Mouse (Mus musculus): ENCODE results near the gene Vmn2r19.
"Not testable (repeated sequence)": the region's sequence is repeated elsewhere in the genome, so short reads cannot be mapped to it uniquely, and the experiment has no call there.

Gene Vmn2r19

DNA sequence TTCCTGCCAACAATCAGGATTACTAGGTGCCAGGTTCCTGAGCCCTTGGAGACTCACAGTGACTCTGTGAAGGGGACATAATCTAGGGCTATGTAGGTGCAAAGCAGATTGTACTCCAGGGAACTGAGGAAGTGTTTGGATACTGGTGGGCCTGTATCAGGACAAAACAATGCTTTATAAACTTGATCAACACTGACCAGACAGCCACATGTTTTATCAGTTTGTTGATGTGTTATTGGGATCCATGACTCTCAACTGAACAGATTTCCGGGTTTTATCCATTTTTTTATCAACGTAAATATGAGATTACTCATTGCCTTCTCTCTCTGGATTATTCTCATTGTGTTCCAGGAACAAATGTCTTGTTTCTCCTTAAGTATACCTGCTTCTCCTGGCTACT is at the start of gene Vmn2r19:
Gene Vmn2r19 (plus strand): TSS at position 301 of the 400 bp plus-strand sequence.
- DNase-seq (ENCODE audit: low spot score) = no peak

DNA sequence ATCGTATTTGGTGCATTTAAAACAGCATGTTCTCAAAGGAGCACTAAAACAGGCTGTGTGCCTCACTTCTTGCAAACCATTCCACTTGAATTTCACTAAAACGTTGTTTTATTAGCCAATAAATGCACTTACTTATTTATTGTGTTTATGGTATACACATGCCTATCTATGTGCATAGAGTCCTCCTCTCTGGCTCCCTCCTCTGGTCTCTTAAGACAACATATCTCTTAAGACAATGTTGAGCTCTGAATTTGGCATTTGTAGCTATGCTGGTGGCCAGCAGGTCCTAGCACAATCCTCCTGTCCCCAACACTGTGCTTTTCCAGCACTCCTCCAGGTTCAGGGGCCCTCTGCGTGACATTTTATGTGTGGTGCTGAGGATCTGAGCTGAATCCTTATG is 49.2 kb upstream of the Vmn2r19 start:
- no peak for DNase-seq (ENCODE audit: low spot score)

GRCm38 (mm10) chr6:123259889-123260603 is 48.1 kb upstream of the Vmn2r19 start:
- no peak for DNase-seq (ENCODE audit: low spot score)

- no peak for DNase-seq (ENCODE audit: low spot score)
Measured at GRCm38 (mm10) chr6:123260868-123261267, 47.3 kb upstream of the Vmn2r19 start.

GRCm38 (mm10) chr6:123261555-123262161 is 46.5 kb upstream of the Vmn2r19 start, which contains the start of gene Clec4d:
Clec4d (plus strand) TSS chr6:123262111.
- DNase-seq (ENCODE audit: low spot score) = no peak

GRCm38 (mm10) chr6:123264194-123264593 is 43.9 kb upstream of the Vmn2r19 start:
- no peak for DNase-seq (ENCODE audit: low spot score)

DNA sequence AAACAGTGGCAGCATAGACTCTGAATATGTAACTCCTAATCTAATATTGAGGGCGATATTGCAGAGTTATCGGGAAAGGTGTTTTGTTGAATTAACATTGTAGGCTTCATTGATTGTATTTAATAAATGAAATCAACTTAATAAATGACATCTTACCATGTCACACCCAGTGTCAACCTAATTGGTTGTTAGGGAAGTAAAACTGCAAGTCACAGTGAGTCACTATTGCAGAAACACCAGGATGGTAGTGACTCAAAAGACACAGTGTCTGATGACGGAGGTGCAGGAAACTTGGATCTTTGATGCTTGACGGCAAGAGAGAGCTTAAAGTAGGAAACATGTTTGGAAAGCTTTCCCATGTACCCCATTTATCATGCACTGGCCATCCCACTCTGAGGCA is 42.3 kb upstream of the Vmn2r19 start:
- no peak for DNase-seq (ENCODE audit: low spot score)

GRCm38 (mm10) chr6:123266945-123267344 is 41.2 kb upstream of the Vmn2r19 start:
- no peak for DNase-seq (ENCODE audit: low spot score)

DNA sequence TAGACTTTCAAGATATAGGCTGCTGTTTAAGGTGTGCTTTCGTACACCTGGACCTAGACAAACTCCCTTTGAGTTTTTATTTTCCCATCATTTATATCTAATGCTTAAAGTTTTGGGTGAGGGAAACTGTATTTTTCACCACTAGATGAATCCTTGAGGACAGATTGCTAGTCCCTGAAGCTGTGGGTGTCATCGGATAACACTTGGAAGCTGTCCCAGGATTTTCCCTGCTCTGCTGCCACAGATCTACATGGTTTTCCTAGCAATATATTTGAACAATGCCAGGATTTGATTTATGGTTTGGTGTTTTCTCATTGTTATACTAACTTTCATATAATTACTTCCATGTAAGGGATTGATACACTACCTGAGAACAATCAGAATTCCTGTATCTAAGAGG is 28.7 kb upstream of the Vmn2r19 start:
- no peak for DNase-seq (ENCODE audit: low spot score)

GRCm38 (mm10) chr6:123286311-123286710 is 21.8 kb upstream of the Vmn2r19 start:
- no peak for DNase-seq (ENCODE audit: low spot score)

- DNase-seq (ENCODE audit: low spot score) = no peak
Measured at GRCm38 (mm10) chr6:123288931-123289330, 19.2 kb upstream of the Vmn2r19 start.

GRCm38 (mm10) chr6:123289753-123290152 is 18.4 kb upstream of the Vmn2r19 start, which contains the start of gene Clec4e:
Clec4e (minus strand) TSS chr6:123289870.
- no peak for DNase-seq (ENCODE audit: low spot score)

- no peak for DNase-seq (ENCODE audit: low spot score)
Measured at GRCm38 (mm10) chr6:123292751-123293400, 15.3 kb upstream of the Vmn2r19 start.

DNA sequence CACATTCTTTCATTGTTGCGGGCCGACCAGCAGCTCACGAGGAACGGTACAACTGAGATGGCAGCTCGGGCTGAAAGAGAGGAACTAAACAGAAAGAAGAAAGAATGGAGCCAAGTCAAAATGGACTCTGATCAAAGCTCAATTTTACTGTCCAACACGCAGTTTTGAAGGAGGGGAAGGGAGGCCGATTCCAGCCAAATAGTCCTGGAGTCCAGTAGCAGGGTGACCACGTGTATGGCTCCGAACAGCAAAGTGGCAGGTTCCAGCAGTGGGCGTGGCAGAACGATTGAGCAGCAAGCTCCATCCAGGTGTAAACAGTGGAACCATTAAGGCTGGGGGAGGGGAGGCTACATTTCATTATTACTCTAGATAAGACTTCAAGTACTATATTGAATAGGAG is 14.6 kb upstream of the Vmn2r19 start:
- not testable (repeated sequence) for DNase-seq (ENCODE audit: low spot score)

DNA sequence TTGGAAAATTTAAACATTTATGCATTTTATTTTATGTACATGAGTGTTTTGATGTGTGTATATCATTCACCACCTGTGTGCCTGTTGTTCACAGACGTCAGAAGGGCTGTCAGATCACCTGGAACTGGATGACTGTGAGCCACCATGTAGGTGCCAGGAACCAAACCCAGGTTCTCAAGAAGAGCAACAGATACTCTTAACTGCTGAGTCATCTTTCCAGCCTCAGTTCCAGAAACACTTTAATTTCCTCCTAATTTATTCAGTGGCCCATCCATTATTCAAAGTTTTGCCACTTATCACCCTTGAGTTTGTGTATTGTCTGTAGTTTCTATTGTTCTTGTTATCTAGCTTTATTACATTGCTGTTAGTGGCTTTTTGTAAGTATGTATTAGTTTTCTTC is 11.4 kb upstream of the Vmn2r19 start:
- DNase-seq (ENCODE audit: low spot score) = no peak

DNA sequence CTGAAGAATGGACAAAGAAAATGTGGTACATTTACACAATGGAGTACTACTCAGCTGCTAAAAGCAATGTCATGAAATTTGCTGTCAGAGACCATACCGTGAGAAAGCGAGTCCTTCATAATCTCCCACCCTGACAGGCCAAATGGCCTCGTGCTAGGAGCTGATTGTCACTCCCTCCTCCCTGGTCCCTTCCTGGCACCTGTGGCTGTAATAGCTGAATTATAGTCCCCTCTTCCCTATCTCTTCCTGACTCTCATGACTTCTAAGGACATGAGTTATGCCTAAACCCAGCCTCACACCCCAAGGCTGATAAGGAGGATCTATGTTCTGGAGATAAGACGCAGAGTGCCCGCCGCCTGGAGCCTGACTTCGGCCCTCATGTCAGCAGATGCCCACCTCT is 1.8 kb upstream of the Vmn2r19 start:
- DNase-seq (ENCODE audit: low spot score) = not testable (repeated sequence)

DNA sequence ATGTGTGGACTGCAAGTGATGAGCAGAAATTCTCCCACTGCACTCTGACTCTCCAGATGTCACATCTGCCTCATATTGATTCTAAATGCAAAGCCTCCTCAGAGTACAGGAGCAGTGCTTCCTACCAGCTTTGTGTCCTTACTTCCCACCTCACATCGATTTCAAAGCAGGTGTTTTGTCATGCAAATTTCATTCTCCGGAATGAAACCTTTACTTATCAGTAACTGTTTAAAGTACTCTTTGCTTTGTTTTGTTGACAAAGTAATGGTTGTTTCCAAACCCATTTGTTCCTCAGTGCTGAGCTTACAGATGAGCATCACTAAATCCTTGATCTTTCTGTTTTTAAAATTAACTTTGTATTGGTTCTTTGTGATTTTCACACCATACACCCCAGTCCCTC is 24.4 kb downstream of the Vmn2r19 start:
- no peak for DNase-seq (ENCODE audit: low spot score)

DNA sequence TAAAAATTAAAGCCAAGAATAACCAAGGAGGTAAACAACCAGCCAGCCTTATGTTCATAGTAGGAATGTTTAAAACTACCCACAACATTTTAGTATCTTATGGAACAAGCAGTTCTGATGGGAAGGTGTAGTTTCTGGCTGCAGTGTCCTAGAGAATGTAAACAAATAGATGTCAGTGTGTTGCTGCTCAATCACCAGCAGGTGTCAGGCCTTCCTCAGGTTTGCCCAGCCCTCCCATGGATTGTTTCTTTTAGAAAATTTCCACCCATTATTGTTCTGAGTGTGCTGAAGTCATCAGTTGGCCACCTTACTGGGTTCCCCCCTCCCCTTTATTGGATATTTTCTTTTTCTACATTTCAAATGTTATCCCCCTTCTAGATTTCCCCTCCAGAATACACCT is 32.0 kb downstream of the Vmn2r19 start:
- DNase-seq (ENCODE audit: low spot score) = no peak

DNA sequence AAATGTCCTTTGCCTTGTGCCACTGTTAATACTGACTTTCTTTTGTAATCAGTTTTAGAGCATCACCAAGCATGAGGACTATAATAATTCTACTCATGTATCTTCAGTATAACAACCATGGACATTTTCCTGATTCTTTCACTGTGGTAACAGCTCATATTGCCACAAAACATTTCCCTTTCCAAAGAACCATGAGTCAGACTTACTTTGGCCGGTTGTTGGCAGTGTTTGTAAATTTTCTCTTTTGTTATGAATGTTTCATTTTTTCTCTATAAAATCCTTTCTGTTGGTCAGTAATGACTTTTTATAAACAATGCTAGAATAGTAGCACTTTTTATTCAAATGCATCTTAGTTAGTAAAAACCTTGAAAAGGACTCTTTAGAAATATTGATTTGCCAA is 38.0 kb downstream of the Vmn2r19 start:
- no peak for DNase-seq (ENCODE audit: low spot score)
